Mouse (Mus musculus) lung, adult 18-20 months (tissue): ENCODE results near the gene Atp5f1.
A peak's percentile ranks its signal among the peaks of the same experiment; 100 is the strongest.
"Not testable (repeated sequence)": the region's sequence is repeated elsewhere in the genome, so short reads cannot be mapped to it uniquely, and the experiment has no call there.

Experiments
- DNase-seq, 2 experiments: peaks; one replicate each; pipeline ENCODE4 v3.0.0; 2022; ENCODE audit warnings: mixed read lengths in 2 of 2

Atp5f1 gene

DNA sequence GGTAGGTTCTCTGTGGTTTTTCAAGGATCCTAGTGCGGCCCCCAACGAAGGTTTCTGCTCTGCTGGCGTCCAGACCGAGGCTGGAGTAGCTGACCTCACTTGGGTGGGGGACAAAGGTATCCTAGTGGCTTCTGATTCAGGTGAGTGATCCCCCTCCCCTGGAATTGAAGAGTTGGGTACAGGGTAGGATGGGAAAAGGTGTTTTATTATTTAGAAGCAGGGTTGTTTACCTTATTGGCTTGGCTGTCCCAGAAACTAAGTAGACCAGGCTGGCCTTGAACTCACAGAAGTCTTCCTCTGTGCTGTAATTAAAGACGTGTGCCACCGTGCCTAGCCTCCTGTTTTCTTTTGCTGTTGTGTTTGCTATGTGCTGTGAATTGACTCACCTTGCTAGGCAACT lies at the start of gene Atp5f1:
Atp5f1 (minus strand) TSS at position 101 of the 400 bp plus-strand sequence.
- no peak for DNase-seq

DNA sequence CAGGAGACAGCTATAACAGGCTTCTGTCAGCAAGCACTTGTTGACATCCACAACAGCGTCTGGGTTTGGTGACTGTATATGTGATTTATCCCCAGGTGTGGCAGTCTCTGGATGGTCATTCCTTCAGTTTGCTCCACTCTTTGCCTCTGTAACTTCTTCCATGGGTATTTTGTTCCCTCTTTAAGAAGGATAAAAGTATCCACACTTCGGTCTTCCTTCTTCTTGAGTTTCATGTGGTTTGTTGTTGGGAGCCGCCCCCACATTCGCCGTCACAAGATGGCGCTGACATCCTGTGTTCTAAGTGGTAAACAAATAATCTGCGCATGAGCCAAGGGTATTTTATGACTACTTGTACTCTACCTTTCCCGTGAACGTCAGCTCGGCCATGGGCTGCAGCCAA lies 43.5 kb upstream of the Atp5f1 start:
- not testable (repeated sequence) for DNase-seq

DNA sequence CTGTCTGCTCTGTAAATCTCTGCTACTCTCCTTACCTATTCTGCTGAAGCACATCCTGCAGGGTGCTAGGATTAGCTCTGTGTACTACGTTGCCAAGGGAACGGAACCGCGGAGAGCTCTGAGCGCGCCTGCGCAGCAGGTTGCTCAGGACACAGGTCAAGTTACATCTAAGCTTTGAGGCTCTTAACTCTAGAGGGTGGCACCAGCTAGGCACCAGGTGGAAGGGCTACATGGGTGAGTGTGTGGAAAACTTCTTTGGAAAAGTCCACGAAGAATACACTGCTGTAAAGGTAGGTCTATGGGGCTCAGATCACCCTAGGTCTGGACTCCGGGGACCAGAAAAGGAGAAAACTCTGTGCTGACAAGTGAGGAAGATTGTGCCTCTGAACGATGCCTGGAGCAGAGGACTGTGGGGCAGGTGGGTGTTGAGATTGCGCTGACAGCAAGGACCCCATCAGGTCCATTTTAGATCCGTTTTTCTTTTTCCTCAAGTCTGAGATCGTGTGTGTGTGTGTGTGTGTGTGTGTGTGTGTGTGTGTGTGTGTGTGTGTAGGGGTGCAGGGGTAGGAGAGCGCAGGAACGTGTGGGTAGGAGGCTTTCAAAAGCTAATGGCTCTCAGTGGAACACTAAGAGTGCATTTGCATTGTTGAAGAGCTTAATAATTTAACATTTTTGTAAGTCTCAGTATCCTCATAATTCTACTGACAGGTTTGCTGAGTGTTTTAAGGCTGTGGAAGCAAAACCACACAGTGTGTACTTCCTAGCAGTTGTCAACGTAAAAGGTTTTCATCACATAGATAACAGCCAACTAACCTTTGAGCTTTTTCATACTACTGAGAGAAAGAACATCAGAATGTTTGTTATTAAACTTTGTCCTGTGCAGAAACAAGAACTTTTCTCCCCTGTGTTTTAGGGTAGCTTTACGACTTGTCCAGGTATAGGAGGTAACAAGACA lies 41.8 kb upstream of the Atp5f1 start:
- DNase-seq = peak; percentile 74 to 78

DNA sequence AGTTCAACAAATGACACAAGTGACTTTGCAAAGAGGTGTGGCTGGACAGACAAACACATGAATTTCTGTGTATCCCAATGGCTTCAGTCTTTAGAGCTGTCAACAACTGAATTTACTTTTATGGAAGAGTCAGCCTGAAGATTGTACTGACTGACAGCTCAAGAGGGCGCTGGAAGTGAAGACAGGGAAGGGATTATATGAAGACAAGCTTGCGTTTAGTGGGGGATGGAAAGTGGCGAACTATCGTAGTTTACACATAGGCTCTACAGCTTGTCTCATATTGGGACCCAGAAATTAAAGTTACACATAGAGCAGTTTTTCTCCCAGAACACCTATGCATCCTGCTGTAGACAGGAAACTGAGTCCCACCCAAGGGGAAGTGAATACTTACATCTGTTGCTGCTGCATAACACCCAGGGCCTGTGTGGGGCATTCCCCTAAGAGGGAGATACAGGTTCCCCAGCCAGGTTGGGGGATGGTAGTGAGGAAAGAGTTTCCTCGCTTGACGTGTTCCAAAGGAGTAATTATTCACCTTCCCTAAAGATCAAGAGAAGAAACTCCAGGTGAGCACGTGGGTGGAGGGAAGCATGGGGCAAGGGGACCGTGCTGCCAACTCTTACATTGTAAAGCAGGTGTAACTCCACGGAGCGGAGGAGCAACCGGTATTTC lies 40.9 kb upstream of the Atp5f1 start:
- peak in 1 of 2 experiments; percentile 8 for DNase-seq

DNA sequence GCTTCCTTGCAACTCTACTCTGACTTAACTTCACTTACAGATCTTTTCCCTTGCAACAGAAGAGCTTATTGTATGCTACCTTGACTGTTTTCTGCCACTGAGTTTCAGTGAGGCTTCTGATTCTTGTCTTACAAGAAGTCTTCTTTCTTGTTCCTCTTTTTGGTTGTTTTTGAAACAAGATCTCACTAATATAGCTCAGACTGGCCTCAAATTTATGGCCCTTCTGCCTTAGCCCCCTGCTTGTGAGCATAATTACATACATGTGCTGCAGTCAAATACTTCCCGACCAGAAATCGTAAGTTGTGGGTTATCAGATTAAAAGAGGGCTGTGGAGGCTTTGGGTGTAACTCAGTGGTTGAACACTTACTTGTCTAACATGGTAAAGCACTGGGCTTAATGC lies 34.8 kb upstream of the Atp5f1 start:
- no peak for DNase-seq

DNA sequence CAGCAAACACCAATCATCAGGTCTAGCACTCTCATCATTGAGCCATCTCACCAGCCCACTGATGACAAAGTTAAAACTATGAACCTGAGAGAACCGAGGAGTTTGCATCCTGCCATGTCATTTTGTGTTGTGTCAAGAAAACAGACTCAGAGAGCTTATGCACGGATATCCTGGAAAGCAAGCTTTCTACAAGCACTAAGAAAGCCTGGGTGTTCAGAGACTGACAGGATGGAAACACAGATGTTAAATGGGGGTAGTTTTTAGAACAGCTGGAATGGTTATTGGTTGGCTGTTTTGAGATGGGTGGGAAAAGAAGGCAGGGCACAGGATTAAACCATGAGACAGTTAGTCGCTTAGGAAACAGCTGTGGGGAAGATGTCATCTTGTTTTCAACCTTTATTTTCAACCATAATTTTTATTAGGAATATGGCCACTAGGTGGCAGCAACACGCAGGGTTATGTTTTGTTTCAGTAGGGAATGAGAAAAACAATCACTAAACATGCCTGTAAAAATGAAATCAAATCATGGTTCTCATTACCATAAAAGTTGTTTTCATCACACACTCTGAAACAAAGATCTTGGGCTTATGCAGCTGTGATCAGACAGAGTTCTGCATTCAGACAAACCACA lies 31.9 kb upstream of the Atp5f1 start:
- DNase-seq = peak in 1 of 2 experiments; percentile 29

DNA sequence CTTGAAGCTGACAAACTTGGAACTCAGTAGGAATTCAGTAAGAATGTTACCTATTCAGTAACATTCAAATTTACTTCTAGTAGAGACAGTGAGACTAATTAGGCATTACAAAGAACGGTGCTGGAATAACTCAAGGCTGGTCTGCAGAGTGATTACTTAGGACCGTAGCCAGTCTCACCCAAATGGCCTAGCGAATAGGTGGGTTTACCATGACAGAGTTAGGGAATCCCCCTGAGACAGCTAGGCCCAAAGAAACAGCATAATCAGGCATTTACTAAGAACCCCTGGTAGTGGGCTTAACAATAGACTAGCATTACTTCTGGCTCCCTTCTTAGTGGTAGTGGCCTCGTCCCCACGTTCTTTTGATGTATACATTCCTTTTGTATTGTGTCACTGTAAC lies 29.7 kb upstream of the Atp5f1 start:
- not testable (repeated sequence) for DNase-seq

DNA sequence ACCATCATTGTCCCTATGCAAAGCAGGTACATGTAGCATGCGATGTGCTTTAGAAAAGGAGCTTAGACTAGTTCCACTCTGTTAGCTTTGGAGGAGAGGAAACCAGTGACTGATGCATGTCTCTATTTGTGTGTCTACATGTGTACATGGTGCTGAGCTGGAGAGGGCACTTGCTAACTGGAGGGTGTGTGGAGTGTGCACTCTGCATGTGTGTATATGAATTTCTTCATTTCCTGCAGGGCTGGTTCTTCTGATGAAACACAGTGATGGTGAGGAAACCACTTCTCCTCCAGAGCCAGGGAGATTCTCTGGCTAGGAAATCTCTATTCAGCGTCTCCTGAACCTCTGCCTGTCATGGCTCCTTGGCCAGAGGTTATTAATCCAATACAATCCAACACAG lies 14.3 kb upstream of the Atp5f1 start:
- peak in 1 of 2 experiments; percentile 19 for DNase-seq

DNA sequence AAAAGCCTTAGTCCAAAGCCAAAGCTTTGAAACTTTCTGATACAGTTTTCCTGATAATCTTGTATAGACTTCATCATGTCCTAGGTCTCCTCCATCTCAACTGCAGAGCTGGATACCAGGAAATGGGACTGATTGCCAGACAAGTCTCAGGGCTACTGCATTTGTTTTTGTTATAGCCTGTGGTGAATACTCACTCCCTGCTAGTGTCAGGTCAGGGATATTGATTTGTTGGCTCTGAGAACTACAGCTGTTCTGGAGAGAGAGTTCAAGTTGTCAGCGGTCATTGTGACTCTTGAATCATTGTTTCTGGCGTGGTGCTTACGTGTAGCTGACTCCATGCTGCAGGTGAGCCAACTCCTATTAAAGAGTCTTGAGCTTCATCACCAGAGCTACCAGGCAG lies 13.5 kb upstream of the Atp5f1 start, which contains the start of gene Ovgp1:
Ovgp1 (plus strand) TSS at position 301 of the 400 bp plus-strand sequence.
- no peak for DNase-seq

DNA sequence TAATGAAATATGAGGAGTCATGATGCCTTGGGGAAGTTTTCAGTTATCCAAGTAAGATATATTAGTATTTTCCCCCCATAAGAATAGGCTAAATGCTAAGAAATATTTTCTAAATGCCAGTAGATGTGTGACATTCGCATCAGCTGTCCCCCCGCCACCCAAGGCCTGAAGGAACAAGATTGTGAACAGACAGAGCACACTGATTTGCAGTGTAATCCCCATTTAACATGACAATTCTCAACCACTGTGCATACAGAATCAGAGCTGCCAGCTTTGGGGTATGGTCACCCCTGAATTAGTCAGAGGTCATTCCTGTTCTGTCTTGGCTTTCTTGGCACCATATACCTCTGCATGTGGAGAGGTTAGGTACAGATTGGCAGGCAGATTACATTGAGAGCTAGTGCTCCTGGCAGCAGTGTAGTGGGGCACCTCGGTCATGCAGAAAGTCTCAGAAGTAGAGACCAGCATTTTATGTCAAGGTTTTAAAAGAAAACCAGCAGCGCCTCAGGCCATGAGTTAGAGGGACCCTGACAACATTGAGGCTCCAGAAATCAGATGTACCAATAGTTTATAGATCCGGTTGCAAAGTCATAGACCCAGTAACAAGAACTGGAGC lies 12.0 kb upstream of the Atp5f1 start:
- DNase-seq = no peak

DNA sequence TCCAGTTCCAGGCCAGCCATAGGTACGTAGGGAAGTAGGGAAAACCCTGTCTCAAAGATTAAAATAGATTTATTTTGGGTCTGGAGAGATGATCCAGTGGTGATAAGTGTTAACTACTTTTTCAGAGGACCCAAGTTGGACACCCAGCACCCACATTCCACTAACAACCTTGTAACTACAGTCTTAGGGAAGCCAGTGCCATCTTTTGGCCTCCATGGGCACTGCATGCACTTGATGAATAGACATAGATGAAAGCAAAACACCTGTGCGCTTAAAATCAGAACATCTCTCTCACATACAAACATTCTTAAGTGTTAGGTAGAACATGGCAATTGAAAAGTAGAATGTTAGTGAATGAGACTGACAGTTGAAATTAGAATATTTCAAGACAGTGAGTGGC lies 801 bp upstream of the Atp5f1 start:
- DNase-seq = no peak

DNA sequence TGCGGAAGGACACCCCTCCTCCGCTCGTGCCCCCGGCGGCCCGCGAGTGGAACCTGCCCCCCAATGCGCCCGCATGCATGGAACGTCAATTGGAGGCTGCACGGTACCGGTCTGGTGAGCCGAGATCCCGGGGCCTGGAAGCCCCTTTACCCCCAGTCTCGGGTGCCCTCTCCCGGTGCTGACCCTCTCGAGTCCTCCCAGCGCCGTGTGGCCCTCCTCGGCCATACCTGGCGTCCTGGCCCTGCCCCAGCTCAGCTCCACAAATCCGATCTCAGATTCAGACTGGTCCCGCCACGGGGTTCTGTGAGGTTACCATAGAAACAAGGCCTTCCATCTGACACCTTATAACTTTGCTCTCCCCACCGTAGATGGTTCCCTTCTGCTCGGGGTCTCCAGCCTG lies 314 bp downstream of the Atp5f1 start:
- no peak for DNase-seq

DNA sequence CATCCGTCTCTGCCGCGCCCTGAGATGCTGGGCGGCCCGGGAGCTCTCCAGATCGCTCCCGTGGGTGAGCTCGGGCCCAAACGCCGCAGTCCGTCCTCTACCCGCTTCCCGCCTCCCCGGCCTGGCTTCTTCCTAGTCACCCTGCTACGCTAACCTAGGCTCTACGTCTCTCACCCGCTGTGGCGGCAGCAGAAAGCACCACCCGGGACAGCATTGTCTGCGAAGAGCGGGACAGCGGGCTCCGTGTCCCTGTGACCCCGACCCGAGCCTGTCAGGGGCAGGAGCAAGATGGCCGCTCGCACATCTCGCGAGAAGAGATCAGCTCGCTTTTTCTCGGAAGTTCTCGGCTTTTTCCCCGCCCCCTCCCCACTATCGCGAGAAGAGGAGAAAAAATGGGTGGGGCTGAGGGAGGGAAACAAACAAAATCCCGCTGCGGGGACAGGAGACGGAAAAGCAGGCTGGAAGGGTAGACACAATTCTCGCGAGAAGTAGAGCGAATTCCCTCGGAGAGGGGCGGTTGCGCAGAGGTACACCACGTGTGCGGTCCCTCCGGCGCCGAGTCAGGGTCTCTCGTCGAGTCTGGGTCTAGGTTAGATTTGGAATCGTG lies 822 bp downstream of the Atp5f1 start, which contains the start of gene Wdr77:
Wdr77 (plus strand) TSS at position 396 of the 607 bp plus-strand sequence.
- DNase-seq = peak; percentile 95 to 97

DNA sequence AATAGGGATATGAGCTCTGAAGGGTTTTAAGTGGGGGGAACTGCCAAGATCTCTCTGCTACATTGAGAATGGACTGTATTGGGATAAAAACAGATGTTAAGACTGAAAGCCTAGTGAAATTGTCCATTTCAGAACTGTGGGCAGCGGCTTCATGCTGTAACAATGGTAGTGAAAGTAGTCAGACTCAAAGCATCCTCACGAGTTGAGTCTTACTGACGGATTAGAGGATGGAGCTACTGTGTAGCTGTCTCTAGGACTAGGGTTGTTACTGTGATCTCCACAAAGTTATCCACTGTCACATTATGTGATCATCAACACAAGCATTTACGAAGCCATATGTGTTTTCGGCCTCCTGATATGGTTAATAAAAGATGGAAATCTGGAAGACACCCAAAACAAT lies 1.7 kb downstream of the Atp5f1 start:
- DNase-seq = no peak

DNA sequence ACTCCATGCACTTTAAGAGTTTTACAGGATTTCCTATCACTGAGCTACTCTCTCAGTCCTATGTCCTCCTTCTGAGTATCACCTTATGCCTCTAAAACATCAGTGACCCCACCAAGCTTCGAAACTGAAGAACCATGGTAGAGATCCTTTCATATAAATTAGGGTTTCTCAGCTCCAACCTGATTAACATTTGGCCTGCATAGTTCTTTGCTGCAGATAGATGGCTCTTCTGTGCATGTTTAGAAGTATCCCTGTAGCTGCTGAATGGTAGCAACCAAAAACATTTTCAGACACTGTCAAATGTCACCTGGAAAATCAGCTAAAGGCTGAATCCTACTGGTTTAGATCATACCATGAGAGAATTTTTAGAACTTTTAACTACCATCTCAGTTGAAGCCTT lies 2.7 kb downstream of the Atp5f1 start:
- DNase-seq = no peak

DNA sequence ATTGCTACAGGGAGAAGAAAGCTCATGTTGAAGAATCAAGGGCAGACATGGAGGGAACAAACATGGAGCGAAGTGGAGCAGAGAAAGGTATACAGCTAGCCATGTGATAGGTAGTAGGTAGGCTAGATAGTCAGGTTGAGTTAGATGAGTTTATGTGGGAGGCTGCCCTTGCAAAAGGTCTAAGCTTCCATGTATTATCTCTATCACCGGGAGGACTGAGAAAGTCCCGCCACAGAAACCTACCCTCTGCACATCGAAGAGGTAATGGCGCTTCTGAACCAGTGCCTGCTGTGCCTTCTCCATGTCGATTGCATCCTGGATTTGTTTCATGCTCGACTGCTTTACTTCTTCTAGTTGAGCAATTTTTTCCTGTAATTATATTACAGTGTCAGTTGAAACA lies 8.6 kb downstream of the Atp5f1 start:
- DNase-seq = no peak

DNA sequence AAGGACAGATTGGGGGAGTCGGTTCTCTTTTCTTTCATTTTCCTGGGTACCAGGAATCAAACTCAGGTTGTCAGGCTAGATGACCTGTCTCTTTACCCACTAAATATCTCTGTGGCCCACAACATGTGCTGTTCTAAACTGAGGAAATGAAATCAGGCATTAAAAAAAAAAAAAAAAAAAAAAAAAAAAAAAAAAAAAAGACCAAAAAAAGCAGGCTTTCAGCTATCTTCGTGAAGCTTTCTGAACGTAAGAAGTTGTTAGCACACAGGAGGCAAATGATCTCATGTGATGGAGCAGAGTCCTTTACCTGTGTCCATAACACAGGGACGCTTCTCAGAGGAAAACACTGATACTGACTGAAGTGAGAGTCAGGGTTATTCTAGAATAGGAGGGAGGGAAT lies 23.8 kb downstream of the Atp5f1 start:
- DNase-seq = no peak

DNA sequence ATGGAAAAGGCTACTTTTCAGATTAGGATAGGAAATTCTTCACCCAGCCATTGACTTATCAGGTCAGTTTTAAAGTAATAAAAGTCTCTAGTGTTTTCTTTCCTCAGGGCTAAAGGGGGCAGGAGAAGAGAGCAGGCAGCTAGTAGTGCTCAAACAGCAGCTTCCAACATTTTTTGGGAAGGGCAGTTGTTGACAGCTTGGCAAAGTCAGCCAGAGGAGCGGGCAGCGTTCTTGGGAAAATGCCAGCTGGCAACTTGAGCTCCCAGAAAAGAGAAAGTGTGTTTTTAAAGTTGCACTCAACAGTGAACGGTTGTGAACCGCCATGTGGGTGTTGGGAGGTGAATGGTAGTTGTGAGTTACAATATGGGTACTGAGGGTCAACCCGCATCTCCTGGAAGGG lies 24.9 kb downstream of the Atp5f1 start:
- DNase-seq = peak; percentile 64 to 69

DNA sequence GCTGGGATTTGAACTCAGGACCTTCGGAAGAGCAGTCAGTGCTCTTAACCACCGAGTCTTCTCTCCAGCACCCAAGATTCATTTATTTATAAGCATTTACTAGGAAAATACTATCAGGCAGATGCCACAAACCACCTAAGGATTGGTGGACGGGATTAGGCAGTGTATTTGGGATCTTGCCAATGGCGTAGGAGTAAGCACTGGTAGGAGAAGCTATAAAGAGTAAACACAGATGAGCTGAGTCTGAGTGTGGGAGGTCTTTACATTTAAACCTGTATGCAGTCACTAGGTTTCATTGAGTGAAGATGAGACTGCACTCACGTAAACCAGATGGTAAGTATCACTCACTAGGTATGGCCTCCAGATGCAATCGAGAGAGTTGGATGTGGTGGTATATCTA lies 26.0 kb downstream of the Atp5f1 start:
- DNase-seq = no peak

DNA sequence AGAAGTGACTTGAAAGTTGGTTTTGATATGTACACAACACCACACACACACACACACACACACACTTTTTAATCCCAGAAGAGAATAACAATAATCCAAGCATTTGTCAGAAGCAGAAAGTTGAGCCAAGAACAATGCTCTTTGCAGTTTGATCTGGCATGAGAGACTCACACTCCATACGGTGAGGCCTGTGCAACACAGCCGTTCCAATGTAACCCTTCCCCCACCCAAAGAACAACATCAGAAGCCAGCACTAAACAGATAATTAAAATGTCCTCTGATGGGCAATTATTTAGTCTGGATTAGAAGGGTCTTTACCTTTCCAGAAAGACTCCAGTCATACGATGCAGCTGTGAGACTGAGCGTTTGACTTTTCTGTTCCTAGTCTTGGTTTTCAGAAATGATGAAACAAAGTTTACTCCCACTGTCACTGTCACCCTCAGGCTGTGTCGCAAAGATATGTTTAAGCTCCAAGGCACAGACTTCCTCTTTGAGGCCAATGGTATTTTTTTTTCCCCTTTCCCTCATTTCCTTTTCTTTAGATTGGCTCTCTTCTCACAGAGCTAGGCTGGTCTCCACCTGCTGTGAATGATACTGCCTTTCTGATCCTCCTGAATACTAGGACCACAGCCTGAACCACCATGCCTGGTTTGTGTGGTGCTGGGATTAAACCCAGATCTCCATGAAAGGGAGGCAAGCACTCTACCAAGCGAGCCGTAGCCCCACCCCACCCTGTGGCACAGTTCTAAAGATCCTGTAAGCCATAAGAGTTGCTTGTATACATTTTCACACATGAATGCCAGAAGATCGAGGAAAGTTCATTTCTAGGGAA lies 27.4 kb downstream of the Atp5f1 start, which contains the start of gene I830077J02Rik:
I830077J02Rik (minus strand) TSS at position 425 of the 832 bp plus-strand sequence.
- no peak for DNase-seq

DNA sequence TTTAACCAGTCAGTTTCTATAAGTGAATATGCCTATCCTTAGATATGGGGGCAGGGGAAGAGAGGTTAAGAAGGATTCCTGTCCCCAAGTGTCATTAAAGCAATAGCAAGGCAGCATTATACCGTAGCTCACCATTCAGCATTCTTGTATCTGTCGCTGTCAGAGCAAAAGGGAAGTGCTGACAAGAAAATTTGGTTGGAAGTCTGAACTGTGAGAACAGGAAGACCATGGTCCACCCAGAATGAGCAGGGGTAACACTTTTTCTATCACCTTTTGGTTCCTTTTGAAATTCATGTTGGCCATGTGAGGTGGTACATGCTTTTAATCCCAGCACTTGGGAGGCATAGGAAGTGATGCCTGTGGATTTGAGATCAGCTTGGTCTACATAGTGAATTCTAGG lies 28.8 kb downstream of the Atp5f1 start:
- DNase-seq = no peak
